Mouse (Mus musculus): ENCODE measurements around the gene Laptm5.

- TF ChIP-seq NRF1 (IDR thresholded peaks at IDR 0.05; ENCODE audit: insufficient read depth, low read depth, low read length, poor library complexity, severe bottlenecking) (no peak), JUND (IDR thresholded peaks at IDR 0.05; ENCODE audit: low read depth, low read length) (no peak), CTCF (IDR thresholded peaks at IDR 0.05 in 2 of 3, conservative IDR thresholded peaks at IDR 0.05 in 1 of 3; ENCODE audit: control insufficient read depth in 1 of 3, insufficient read depth in 1 of 3, low read depth in 2 of 3, low read length in 3 of 3, poor library complexity in 1 of 3, severe bottlenecking in 1 of 3) (no peak), CHD2 (IDR thresholded peaks at IDR 0.05; ENCODE audit: low read length) (no peak), MAZ (IDR thresholded peaks at IDR 0.05; ENCODE audit: low read depth, low read length) (no peak), MAX (IDR thresholded peaks at IDR 0.05; ENCODE audit: low read length) (no peak)
Observed at GRCm38 (mm10) chr4:130921986-130922385, 9.1 kb downstream of the Laptm5 start.

All from MEL (cell line).